Mouse (Mus musculus) inflammation-experienced regulatory T-cells (primary cell): ENCODE results near the gene Iqcf1. TPM values are rescaled to one million over a fixed set of nuclear protein-coding genes. Genes with fewer than 3 reads are reported as not detected.

Source experiments
- polyA plus RNA-seq, 2 experiments: library from polyadenylated mRNA; unstranded; fragments of 100-300 nt; shearing (Covaris generic); gene quantifications; one replicate each; pipeline ENCODE4 v1.2.1; 2017

The Iqcf1 gene
- not detected for polyA plus RNA-seq

GRCm38 (mm10) chr9:106499667-106500066, at the start of gene Iqcf1:
Gene Iqcf1 (plus strand): TSS chr9:106499967.

DNA sequence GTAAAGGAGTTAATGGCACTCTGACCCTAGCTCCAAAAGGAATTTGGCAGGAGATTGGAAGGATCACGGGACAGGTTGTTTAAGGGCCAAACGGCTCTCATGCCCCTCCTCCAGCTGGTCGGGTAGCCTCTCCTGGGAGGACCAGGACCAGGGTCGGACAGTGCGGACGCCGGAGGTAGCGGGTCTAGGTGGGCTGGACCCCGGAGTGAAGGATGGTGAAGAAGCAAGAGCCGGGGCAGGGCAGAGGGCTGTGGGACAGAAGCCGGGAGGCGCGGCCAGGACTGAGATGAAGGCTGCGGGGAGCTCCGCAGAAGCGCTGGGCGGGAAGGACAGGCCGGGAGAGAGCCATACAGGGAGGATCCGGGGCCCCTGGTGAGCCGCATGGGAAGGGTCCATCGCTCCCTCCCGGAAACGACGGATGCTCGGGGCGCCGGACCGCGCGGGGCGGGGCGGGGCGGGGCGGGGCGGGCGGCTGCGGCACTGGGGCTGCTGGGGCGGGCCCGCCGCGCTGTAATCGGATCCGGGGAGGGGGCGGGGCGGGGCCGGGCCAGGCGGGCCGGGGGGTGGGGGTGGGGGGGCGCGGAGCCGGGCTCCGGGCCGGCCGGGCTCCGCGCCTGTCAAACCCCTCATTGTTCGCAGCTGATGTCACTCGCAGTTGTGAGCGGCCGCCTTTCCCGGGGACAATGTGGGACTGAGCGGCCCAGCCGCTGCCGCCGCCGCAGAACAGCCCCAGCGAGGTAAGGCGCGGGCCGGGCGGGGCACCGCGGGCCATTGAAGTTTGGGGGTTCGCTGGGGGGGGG, 46.3 kb upstream of the Iqcf1 start, which contains the start of gene Pcbp4:
Pcbp4 (plus strand) TSS at position 21 of the 800 bp plus-strand sequence.

DNA sequence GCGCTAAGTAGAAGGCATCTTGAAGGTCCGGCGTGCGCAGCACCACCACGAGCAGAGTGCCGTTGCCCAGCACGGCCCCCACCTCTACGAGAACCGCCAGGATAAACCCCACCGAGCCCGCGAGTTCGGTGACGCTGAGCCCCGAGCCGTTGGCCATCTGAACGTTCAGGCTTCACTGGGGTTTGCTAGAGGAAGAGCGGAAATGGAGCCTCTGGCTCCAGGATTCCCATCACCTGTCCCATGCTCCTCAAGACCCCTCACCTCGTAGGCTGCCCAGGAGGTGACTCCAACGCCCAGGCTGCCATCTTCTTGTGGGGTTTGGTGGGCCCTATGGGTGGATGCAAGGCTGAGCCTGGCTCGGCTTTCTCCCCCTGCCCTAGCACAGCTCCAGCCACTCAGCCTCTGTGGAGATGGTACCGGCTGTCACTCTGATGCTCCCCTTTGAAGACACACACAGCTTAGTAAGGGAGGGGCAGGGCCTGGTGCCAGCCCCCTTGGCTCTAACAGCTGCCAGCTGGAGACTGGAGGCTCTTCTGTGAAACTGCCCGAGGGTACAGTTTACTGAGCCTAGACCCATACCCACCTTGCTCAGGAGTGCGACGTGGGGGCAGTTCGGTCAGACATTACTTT, 34.1 kb upstream of the Iqcf1 start, which contains the start of gene Gpr62:
Gpr62 (minus strand) TSS at position 368 of the 630 bp plus-strand sequence.

DNA sequence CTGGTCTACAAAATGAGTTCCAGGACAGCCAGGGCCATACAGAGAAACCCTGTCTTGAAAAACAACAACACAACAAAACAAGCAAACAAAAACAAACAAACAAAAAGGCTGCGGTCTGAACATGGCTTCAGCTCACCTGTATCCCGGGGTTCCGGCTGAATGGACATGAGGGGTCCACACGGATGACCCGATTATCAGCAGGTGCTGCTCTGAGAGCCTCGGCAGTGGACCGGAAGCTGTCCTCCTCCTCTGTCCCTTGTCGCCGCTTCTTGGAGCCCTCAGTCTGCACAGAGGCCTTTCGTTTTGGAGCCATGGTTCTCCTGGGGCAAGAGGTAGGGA, 24.1 kb upstream of the Iqcf1 start, which contains the start of gene Rrp9:
Rrp9 (plus strand) TSS at position 301 of the 339 bp plus-strand sequence.

GRCm38 (mm10) chr9:106476924-106477484, 22.8 kb upstream of the Iqcf1 start, which contains the start of gene Parp3:
Gene Parp3 (minus strand): TSS chr9:106476949.

GRCm38 (mm10) chr9:106514273-106514672, 14.5 kb downstream of the Iqcf1 start, which contains the start of gene Iqcf5:
Gene Iqcf5 (plus strand): TSS chr9:106514573.

Other genes starting within 250 kb of the Iqcf1 start
- 1 to 10 TPM; 2.4 to 3.4 TPM for gene Poc1a, start 218.9 kb upstream of the Iqcf1 start, polyA plus RNA-seq
- 10 to 100 TPM; 59.8 to 74.2 TPM for gene Dusp7, start 131.3 kb upstream of the Iqcf1 start, polyA plus RNA-seq
- 100 to 1,000 TPM; 529 to 539 TPM for gene Rpl29, start 70.5 kb upstream of the Iqcf1 start, polyA plus RNA-seq
- 10 to 100 TPM; 19.1 to 22.0 TPM for gene Acy1, start 61.6 kb upstream of the Iqcf1 start, polyA plus RNA-seq
- gene Abhd14b, start 52.5 kb upstream of the Iqcf1 start, polyA plus RNA-seq = 10 to 100 TPM; 13.0 to 14.9 TPM
- 10 to 100 TPM; 14.4 to 16.0 TPM for gene Abhd14a, start 52.3 kb upstream of the Iqcf1 start, polyA plus RNA-seq
- gene Pcbp4, start 46.7 kb upstream of the Iqcf1 start, polyA plus RNA-seq = 10 to 100 TPM; 12.2 to 13.9 TPM
- under 1 TPM in 1 of 2 experiments, not detected in 1; 0.27 TPM for gene Gpr62, start 34.0 kb upstream of the Iqcf1 start, polyA plus RNA-seq
- 10 to 100 TPM; 73.0 to 97.0 TPM for gene Rrp9, start 24.0 kb upstream of the Iqcf1 start, polyA plus RNA-seq
- 10 to 100 TPM; 63.2 to 77.1 TPM for gene Parp3, start 23.0 kb upstream of the Iqcf1 start, polyA plus RNA-seq
- not detected for gene Iqcf5, start 14.6 kb downstream of the Iqcf1 start, polyA plus RNA-seq
- 1 to 10 TPM in 1 of 2 experiments, not detected in 1; 2.9 TPM for gene Iqcf3, start 61.7 kb downstream of the Iqcf1 start, polyA plus RNA-seq
- gene Iqcf4, start 71.0 kb downstream of the Iqcf1 start, polyA plus RNA-seq = not detected
- not detected for gene Iqcf6, start 126.6 kb downstream of the Iqcf1 start, polyA plus RNA-seq
- 1 to 10 TPM in 1 of 2 experiments, under 1 TPM in 1; 0.27 to 1.1 TPM for gene Grm2, start 156.1 kb downstream of the Iqcf1 start, polyA plus RNA-seq
- 10 to 100 TPM; 65.1 to 79.3 TPM for gene Tex264, start 186.0 kb downstream of the Iqcf1 start, polyA plus RNA-seq